Mouse (Mus musculus) thymus, postnatal 4 days (tissue): ENCODE results near the gene Wdr66.
"Not testable (repeated sequence)": the region's sequence is repeated elsewhere in the genome, so short reads cannot be mapped to it uniquely, and the experiment has no call there.

Experiments
- DNase-seq: peaks from one replicate; pipeline ENCODE4 v3.0.0; 2021

Wdr66 gene

DNA sequence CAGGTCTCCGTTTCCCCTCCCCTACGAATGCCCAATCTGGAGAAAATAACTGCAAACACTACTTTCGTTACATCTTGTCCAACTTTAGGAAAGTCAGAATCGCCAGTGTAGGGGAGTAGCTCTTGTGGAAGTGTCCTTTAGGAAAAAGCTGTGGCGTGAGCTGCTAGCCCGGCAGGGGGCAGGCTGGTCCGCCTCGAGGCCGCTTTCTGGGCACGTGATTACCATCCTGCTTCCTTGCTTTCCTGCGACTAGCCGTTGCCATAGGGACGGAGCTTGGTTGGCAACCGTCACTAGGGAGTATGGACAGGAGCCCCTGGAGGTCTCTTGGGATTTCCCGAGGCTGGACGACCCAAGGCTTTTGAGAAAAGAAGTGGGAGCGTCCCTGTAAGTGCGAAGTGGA is at the start of gene Wdr66:
TSS of gene Wdr66 (plus strand) at position 269 of the 400 bp plus-strand sequence.
- DNase-seq = peak; percentile 77

DNA sequence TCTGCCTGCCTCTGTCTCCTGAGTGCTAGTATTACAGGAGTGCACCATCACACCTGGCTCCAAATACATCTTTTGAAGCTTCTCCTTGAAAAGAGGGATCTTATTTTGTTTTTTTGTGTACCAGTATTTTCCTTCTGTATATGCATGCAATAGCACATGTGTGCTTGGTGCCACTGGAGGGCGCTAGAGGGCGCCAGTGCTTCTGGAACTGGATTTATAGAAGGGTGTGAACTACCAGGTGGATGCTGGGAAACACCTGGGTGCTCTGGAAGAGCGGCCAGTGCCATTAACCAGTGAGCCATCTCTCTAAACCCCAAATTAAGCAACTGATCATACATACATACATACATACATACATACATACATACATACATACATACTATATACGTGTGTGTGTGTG is 49.1 kb upstream of the Wdr66 start:
- not testable (repeated sequence) for DNase-seq

GRCm38 (mm10) chr5:123203591-123203990 is 48.3 kb upstream of the Wdr66 start:
- not testable (repeated sequence) for DNase-seq

GRCm38 (mm10) chr5:123222346-123223050 is 29.4 kb upstream of the Wdr66 start:
- not testable (repeated sequence) for DNase-seq

DNA sequence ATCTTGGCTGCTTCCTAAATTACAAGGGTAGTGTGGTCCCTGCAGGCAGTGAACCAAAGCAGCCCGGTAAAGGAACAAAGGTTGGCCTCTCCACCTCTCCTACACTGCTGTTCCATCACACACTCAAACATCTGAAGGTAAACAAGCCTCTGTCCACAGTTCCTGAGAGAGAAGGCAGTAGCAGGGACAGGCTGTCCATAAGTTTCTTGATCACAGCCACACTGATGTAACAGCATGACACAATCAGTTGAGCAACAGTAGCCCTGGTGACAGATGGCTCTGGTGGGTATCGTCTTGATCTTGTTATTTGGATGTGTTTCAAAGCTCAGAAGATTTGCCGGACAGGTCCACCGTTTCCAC is 28.9 kb upstream of the Wdr66 start:
- DNase-seq = no peak

- DNase-seq = not testable (repeated sequence)
Observed at GRCm38 (mm10) chr5:123223861-123224260, 28.0 kb upstream of the Wdr66 start.

DNA sequence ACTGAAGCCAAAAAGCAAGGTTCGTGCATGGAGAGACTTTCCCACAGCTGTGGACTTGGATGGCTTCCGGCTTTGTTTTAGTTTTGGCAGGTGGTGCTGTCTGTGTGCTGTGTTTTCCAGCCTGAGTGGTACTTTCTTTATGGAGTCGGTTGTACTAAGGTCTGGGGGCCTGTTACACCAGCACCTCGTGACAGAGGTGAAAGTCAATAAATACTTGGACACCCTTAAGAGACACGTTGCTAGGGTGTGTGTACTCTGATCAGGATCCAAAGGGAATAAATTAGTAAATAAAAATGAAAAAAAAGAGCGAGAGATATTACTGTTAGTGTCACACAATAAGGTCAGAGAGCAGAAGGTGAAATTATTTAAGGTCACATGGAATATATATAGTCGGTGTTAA is 25.1 kb upstream of the Wdr66 start:
- DNase-seq = no peak

- DNase-seq = peak; percentile 97
Observed at GRCm38 (mm10) chr5:123227762-123228523, 24.0 kb upstream of the Wdr66 start.

- DNase-seq = no peak
Observed at GRCm38 (mm10) chr5:123228524-123228922, 23.4 kb upstream of the Wdr66 start.

DNA sequence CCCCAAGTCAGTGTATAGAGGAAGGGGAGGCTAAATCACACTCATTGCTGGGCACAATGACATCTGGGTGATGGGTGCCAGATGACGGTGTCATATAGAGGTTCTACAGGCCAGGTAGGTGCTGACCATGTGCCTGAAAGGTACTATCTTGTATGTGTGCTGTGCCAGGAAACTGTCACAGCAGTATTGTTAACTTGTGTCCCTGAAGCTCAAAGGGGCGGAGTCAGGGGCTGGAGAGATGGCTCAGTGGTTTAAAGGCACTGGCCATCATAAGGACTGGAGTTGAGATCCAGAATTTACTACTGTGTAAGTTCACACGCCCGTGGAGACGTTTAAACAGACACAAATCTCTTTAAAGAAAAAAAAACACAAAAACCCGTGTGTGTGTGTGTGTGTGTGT is 22.6 kb upstream of the Wdr66 start:
- DNase-seq = no peak

DNA sequence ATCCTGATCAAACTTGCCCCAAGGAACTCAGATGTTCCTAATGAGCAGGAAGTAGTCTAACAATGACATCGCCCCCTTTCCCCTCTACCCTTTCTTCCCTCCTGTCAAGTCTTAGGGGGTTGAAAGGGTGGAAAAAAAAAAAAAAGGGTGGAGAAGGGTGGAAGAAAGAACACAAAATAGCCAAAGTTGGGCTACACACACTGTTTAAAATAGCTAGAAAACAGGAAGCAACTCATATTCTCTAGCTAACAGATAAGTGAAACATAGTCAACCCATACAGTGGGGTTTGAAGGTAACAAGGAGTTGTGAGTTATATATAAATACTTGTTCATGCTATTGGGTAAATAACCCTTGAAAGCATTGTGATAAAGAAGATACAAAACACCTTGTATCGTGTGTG is 19.7 kb upstream of the Wdr66 start:
- DNase-seq = no peak

GRCm38 (mm10) chr5:123235731-123236130 is 16.2 kb upstream of the Wdr66 start:
- DNase-seq = peak; percentile 94

DNA sequence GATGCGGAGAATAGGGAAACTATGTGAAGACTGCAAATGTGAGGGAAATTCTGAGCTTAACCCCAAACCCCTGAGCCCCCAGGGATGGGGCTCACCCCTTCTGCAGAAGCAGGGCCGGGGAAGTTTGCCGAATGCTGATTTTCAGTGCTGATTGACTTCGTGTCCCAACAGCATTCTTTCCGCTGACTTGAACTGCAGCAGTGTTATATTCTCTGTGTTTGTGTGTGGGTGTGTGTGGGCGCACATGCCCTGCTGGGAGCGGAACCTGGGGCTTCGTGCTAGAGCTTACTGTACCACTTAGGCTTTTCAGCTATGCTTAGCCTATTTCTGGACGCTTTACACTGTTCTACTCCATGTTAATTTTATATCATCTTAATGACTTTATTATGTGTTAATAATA is 15.5 kb upstream of the Wdr66 start:
- DNase-seq = no peak

DNA sequence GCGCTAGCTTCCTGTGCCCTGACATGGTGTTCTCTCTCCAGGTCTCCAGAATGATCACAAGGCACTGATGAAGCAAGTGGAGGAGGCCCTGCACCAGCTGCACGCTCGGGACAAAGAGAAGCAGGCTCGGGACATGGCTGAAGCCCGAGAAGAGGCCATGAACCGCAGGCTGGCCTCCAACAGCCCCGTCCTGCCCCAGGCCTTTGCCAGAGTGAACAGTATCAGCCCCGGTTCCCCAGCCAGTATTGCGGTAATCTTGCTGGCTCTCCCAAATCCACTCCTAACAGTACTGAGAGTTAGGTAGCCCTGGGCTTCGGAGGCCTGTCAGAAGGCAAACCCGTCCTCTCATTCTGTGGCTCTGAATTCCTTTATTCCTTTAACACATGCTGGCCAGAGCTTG is 12.4 kb upstream of the Wdr66 start:
- DNase-seq = no peak

DNA sequence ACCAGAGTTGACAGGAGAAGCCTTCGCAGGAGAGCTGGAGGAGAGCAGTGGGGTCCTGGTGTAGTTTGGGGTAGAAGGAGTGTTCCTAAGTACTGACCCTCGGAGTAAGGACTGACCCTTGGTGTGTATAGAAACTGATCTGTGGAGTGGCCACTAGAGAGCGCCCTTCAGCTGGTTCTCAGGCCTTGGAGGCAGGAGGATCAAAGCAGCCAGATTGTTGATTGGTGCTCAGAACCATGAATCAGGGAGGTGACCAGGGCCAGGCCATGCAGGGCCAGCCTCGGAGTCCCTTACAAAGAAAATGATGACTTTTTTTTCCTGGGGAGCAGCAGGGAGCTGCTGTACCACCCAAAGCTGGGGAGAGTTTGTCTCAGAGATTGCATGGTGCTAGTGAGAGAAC is 6.4 kb upstream of the Wdr66 start:
- DNase-seq = peak; percentile 73

- no peak for DNase-seq
Observed at GRCm38 (mm10) chr5:123251390-123251789, 512 bp upstream of the Wdr66 start.

- DNase-seq = no peak
Observed at GRCm38 (mm10) chr5:123256841-123257755, 5.2 kb downstream of the Wdr66 start.

DNA sequence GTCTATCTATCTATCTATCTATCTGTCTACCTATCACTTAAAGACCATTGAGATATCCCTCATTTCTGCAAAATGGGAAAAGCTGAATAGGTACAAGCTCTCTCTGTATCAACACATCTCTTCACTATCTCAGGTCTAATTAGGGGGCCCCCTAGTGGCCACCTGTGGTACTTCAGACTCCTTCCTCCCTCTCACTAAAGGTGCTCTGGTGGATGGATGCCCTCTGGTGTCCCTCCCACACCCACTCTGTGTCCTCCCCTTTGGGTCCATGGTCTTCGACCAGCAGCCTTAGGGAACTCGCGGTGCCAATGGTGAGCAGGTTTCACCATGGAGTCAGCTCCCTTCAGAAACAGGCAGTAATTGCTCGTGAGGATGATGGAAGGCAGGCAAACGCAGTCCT is 7.1 kb downstream of the Wdr66 start:
- peak; percentile 89 for DNase-seq

DNA sequence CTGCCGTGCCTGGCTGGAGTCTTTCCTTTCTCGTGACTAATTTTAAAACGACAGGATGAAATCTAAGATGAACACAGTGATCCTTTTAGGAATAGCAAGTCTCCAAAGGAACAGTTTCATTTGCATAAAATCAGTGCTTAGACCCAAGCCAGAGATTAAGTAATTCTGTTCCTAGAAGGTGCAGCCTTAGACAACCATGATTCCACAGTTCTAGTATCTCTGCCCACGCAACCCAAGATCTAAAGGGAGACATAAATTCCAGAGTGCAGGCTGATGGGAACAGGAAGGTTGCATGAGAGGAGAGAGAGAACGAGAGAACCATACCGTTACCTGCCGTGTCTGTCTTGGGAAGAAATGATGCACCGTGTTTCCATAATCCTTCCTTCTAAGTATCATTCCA is 8.8 kb downstream of the Wdr66 start:
- DNase-seq = no peak

- DNase-seq = no peak
Observed at GRCm38 (mm10) chr5:123266909-123267308, 15.0 kb downstream of the Wdr66 start.

- no peak for DNase-seq
Observed at GRCm38 (mm10) chr5:123268477-123269474, 16.9 kb downstream of the Wdr66 start.

DNA sequence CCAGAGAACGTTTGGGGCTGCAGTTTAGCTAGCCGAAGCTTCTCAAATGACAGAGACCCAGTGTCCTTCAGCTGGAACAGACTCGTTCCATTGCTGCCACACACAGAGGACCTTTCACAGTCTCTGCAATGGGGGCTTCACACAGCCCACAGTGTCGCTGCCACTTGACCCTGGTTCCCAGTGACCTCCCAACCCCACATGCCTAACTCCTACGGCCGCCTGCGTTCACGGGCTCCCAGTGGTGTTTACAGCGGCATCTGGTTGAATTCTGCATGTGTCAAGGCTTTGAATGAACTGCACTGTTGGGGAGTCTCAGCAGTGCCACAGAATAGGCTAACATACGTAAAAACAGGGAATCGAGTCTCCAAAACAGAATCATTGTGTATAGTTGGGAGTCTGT is 19.0 kb downstream of the Wdr66 start:
- DNase-seq = no peak
